Mouse (Mus musculus): ENCODE results near the gene Auts2. TPM values are rescaled to one million over a fixed set of nuclear protein-coding genes. Genes with fewer than 3 reads are reported as not detected.

Gene Auts2
- polyA plus RNA-seq, 1 experiment from 2014 or later: 7.5 TPM

GRCm38 (mm10) chr5:131789601-131790000, 753.5 kb downstream of the Auts2 start:
- Histone ChIP-seq H3K27me3 (ENCODE audit: insufficient read depth, low read length) (no peaks in the 10 kb centered on the region), H3K4me2 (ENCODE audit: low read length) (no peak overlapping the region), H3K4me3 (replicated peaks; ENCODE audit: low read depth, low read length) (no peak overlapping the region), H3K27ac (no peak overlapping the region), H3K9ac (ENCODE audit: low read depth, low read length) (no peak overlapping the region), H3K9me3 (replicated peaks; ENCODE audit: low read length) (no peaks in the 10 kb centered on the region), H3K36me3 (ENCODE audit: insufficient read depth, low read length) (no peaks in the 10 kb centered on the region), H3K4me1 (replicated peaks; ENCODE audit: insufficient read depth, low read length) (no peaks in the 10 kb centered on the region)
- no peak for TF ChIP-seq CTCF (IDR thresholded peaks at IDR 0.05; ENCODE audit: low read depth)
- ATAC-seq (replicated peaks; ENCODE audit: low FRiP score, low read depth) (no peak), DNase-seq (ENCODE audit: low spot score) (no peak)
- 27% methylated on average over 8 of the region's 8 CpGs for WGBS

- H3K4me1 ChIP-seq (replicated peaks; ENCODE audit: insufficient read depth, low read length): no peaks in the 10 kb centered on the region
- no peaks in the 10 kb centered on the region for H3K27me3 ChIP-seq (ENCODE audit: insufficient read depth, low read length)
- no peak for DNase-seq (ENCODE audit: low spot score)
- no peak overlapping the region for H3K4me3 ChIP-seq (replicated peaks; ENCODE audit: low read depth, low read length)
- no peak overlapping the region for H3K27ac ChIP-seq
- no peak for TF ChIP-seq CTCF (IDR thresholded peaks at IDR 0.05; ENCODE audit: low read depth)
- H3K4me2 ChIP-seq (ENCODE audit: low read length): no peak overlapping the region
- H3K36me3 ChIP-seq (ENCODE audit: insufficient read depth, low read length): no peaks in the 10 kb centered on the region
- H3K9ac ChIP-seq (ENCODE audit: low read depth, low read length): no peak overlapping the region
- 59% methylated on average over 6 of the region's 6 CpGs for WGBS
- H3K9me3 ChIP-seq (replicated peaks; ENCODE audit: low read length): no peaks in the 10 kb centered on the region
- ATAC-seq (replicated peaks; ENCODE audit: low FRiP score, low read depth): no peak
Measured at GRCm38 (mm10) chr5:131788008-131788407, 755.1 kb downstream of the Auts2 start.

GRCm38 (mm10) chr5:131783241-131783640, 759.9 kb downstream of the Auts2 start:
- no peaks in the 10 kb centered on the region for H3K4me1 ChIP-seq (replicated peaks; ENCODE audit: insufficient read depth, low read length)
- no peak for TF ChIP-seq CTCF (IDR thresholded peaks at IDR 0.05; ENCODE audit: low read depth)
- DNase-seq (ENCODE audit: low spot score) (no peak), ATAC-seq (replicated peaks; ENCODE audit: low FRiP score, low read depth) (no peak)
- whole genome bisulfite sequencing: 75% methylated on average over 3 of the region's 3 CpGs
- no peak overlapping the region for H3K4me2 ChIP-seq (ENCODE audit: low read length)
- no peaks in the 10 kb centered on the region for H3K27me3 ChIP-seq (ENCODE audit: insufficient read depth, low read length)
- H3K27ac ChIP-seq: no peak overlapping the region
- no peaks in the 10 kb centered on the region for H3K36me3 ChIP-seq (ENCODE audit: insufficient read depth, low read length)
- no peaks in the 10 kb centered on the region for H3K9me3 ChIP-seq (replicated peaks; ENCODE audit: low read length)
- H3K9ac ChIP-seq (ENCODE audit: low read depth, low read length): no peak overlapping the region
- no peak overlapping the region for H3K4me3 ChIP-seq (replicated peaks; ENCODE audit: low read depth, low read length)

GRCm38 (mm10) chr5:131781063-131781462, 762.1 kb downstream of the Auts2 start:
- TF ChIP-seq CTCF (IDR thresholded peaks at IDR 0.05; ENCODE audit: low read depth): no peak
- no peak for DNase-seq (ENCODE audit: low spot score)
- no peaks in the 10 kb centered on the region for H3K27me3 ChIP-seq (ENCODE audit: insufficient read depth, low read length)
- ATAC-seq (replicated peaks; ENCODE audit: low FRiP score, low read depth): no peak
- H3K9me3 ChIP-seq (replicated peaks; ENCODE audit: low read length): no peaks in the 10 kb centered on the region
- no peak overlapping the region for H3K4me2 ChIP-seq (ENCODE audit: low read length)
- 74% methylated on average over 14 of the region's 14 CpGs for WGBS
- H3K4me3 ChIP-seq (replicated peaks; ENCODE audit: low read depth, low read length): no peak overlapping the region
- H3K9ac ChIP-seq (ENCODE audit: low read depth, low read length): no peak overlapping the region
- H3K27ac ChIP-seq: no peak overlapping the region
- H3K4me1 ChIP-seq (replicated peaks; ENCODE audit: insufficient read depth, low read length): no peaks in the 10 kb centered on the region
- no peaks in the 10 kb centered on the region for H3K36me3 ChIP-seq (ENCODE audit: insufficient read depth, low read length)

- no peak for TF ChIP-seq CTCF (IDR thresholded peaks at IDR 0.05; ENCODE audit: low read depth)
- DNase-seq (ENCODE audit: low spot score) (no peak), ATAC-seq (replicated peaks; ENCODE audit: low FRiP score, low read depth) (no peak)
- no peak overlapping the region for H3K27ac ChIP-seq
- no peak overlapping the region for H3K4me2 ChIP-seq (ENCODE audit: low read length)
- H3K36me3 ChIP-seq (ENCODE audit: insufficient read depth, low read length): no peaks in the 10 kb centered on the region
- no peaks in the 10 kb centered on the region for H3K27me3 ChIP-seq (ENCODE audit: insufficient read depth, low read length)
- H3K9ac ChIP-seq (ENCODE audit: low read depth, low read length): no peak overlapping the region
- H3K4me1 ChIP-seq (replicated peaks; ENCODE audit: insufficient read depth, low read length): peaks cover 5% of the 10 kb centered on the region; the same call in 1 of the 2 replicates
- no peaks in the 10 kb centered on the region for H3K9me3 ChIP-seq (replicated peaks; ENCODE audit: low read length)
- H3K4me3 ChIP-seq (replicated peaks; ENCODE audit: low read depth, low read length): no peak overlapping the region
Measured at GRCm38 (mm10) chr5:131779171-131779570, 764.0 kb downstream of the Auts2 start.

GRCm38 (mm10) chr5:131775672-131776071, 767.5 kb downstream of the Auts2 start:
- 26% methylated on average over 5 of the region's 5 CpGs for WGBS
- peak; percentile 73 for DNase-seq (ENCODE audit: low spot score)
- Histone ChIP-seq H3K4me1 (replicated peaks; ENCODE audit: insufficient read depth, low read length) (peaks cover 5% of the 10 kb centered on the region; the same call in 1 of the 2 replicates), H3K4me3 (replicated peaks; ENCODE audit: low read depth, low read length) (no peak overlapping the region), H3K27me3 (ENCODE audit: insufficient read depth, low read length) (no peaks in the 10 kb centered on the region), H3K9ac (ENCODE audit: low read depth, low read length) (no peak overlapping the region), H3K4me2 (ENCODE audit: low read length) (no peak overlapping the region), H3K36me3 (ENCODE audit: insufficient read depth, low read length) (no peaks in the 10 kb centered on the region), H3K27ac (no peak overlapping the region), H3K9me3 (replicated peaks; ENCODE audit: low read length) (no peaks in the 10 kb centered on the region; the same call in 1 of the 2 replicates)
- ATAC-seq (replicated peaks; ENCODE audit: low FRiP score, low read depth): no peak; the same call in 1 of the 2 replicates
- TF ChIP-seq CTCF (IDR thresholded peaks at IDR 0.05; ENCODE audit: low read depth): no peak

- Histone ChIP-seq H3K27ac (no peak overlapping the region), H3K9ac (ENCODE audit: low read depth, low read length) (no peak overlapping the region)
Measured at GRCm38 (mm10) chr5:131775222-131775621, 767.9 kb downstream of the Auts2 start.

More at GRCm38 (mm10) chr5:131775222-131775621, 767.9 kb downstream of the Auts2 start:
- Histone ChIP-seq H3K27me3 (ENCODE audit: insufficient read depth, low read length) (no peaks in the 10 kb centered on the region), H3K4me2 (ENCODE audit: low read length) (peak overlapping the region; percentile 24), H3K4me3 (replicated peaks; ENCODE audit: low read depth, low read length) (no peak overlapping the region), H3K4me1 (replicated peaks; ENCODE audit: insufficient read depth, low read length) (peaks cover 5% of the 10 kb centered on the region; the same call in 1 of the 2 replicates), H3K36me3 (ENCODE audit: insufficient read depth, low read length) (no peaks in the 10 kb centered on the region), H3K9me3 (replicated peaks; ENCODE audit: low read length) (no peaks in the 10 kb centered on the region; the same call in 1 of the 2 replicates)
- peak; percentile 63; the same call in 1 of the 2 replicates for ATAC-seq (replicated peaks; ENCODE audit: low FRiP score, low read depth)
- DNase-seq (ENCODE audit: low spot score): peak; percentile 74
- WGBS: 19% methylated on average over 12 of the region's 12 CpGs
- no peak for TF ChIP-seq CTCF (IDR thresholded peaks at IDR 0.05; ENCODE audit: low read depth)

Measured in kidney, postnatal 0 days (tissue).